Mouse (Mus musculus): Measurements from ENCODE around the gene Urah. TPM values are rescaled to one million over a fixed set of nuclear protein-coding genes. Genes with fewer than 3 reads are reported as not detected.

Urah gene
- polyA plus RNA-seq, 1 experiment from 2014 or later: 10.9 TPM

GRCm38 (mm10) chr7:140855860-140856784 lies 21.3 kb downstream of the Urah start, which contains the start of gene Gm45785:
Gene Gm45785, minus strand, starts transcription at chr7:140856331.
- ATAC-seq (ENCODE audit: low read depth): peak; percentile 76
- Histone ChIP-seq H3K4me3 (replicated peaks) (peak within 1 kb of the TSS; percentile 89), H3K27ac (peak within 1 kb of the TSS; percentile 99), H3K27me3 (no peaks in the 10 kb centered on the region), H3K4me2 (peak within 1 kb of the TSS; percentile 97), H3K9ac (peak within 1 kb of the TSS; percentile 93), H3K9me3 (replicated peaks) (no peaks in the 10 kb centered on the region), H3K4me1 (replicated peaks) (peaks cover 50% of the 10 kb centered on the region), H3K36me3 (peaks cover 62% of the 10 kb centered on the region)
- DNase-seq: peak; percentile 82
- under 1% methylated on average over 51 of the region's 51 CpGs for WGBS (ENCODE audit: insufficient replicate concordance)

GRCm38 (mm10) chr7:140856785-140857549 lies 22.1 kb downstream of the Urah start, which contains the start of gene Ric8a:
Gene Ric8a, plus strand, starts transcription at chr7:140856957.
- H3K36me3 ChIP-seq: peaks cover 64% of the 10 kb centered on the region
- peak within 1 kb of the TSS; percentile 93 for H3K9ac ChIP-seq
- ATAC-seq (ENCODE audit: low read depth) (peak; percentile 83), DNase-seq (peak; percentile 86)
- no peaks in the 10 kb centered on the region for H3K27me3 ChIP-seq
- WGBS (ENCODE audit: insufficient replicate concordance): under 1% methylated on average over 49 of the region's 50 CpGs
- peak within 1 kb of the TSS; percentile 97 for H3K4me2 ChIP-seq
- peak within 1 kb of the TSS; percentile 99 for H3K27ac ChIP-seq
- no peaks in the 10 kb centered on the region for H3K9me3 ChIP-seq (replicated peaks)
- peak within 1 kb of the TSS; percentile 89 for H3K4me3 ChIP-seq (replicated peaks)
- H3K4me1 ChIP-seq (replicated peaks): peaks cover 50% of the 10 kb centered on the region

- no peaks in the 10 kb centered on the region for H3K27me3 ChIP-seq
- peak within 1 kb of the TSS; percentile 99 for H3K27ac ChIP-seq
- no peaks in the 10 kb centered on the region for H3K9me3 ChIP-seq (replicated peaks)
- peaks cover 47% of the 10 kb centered on the region for H3K4me1 ChIP-seq (replicated peaks)
- ATAC-seq (ENCODE audit: low read depth): peak; percentile 29
- H3K9ac ChIP-seq: peak within 1 kb of the TSS; percentile 93
- peaks cover 64% of the 10 kb centered on the region for H3K36me3 ChIP-seq
- DNase-seq: no peak
- 28% methylated on average over 40 of the region's 40 CpGs for WGBS (ENCODE audit: insufficient replicate concordance)
- peak within 1 kb of the TSS; percentile 97 for H3K4me2 ChIP-seq
- peak within 1 kb of the TSS; percentile 89 for H3K4me3 ChIP-seq (replicated peaks)
Measured at GRCm38 (mm10) chr7:140857550-140858505, 23.0 kb downstream of the Urah start, which contains the start of gene Bet1l. Gene Bet1l, minus strand, starts transcription at chr7:140857577.

- H3K36me3 ChIP-seq: peaks cover 64% of the 10 kb centered on the region
- peak overlapping the region; percentile 89 for H3K4me3 ChIP-seq (replicated peaks)
- peaks cover 41% of the 10 kb centered on the region for H3K4me1 ChIP-seq (replicated peaks)
- WGBS (ENCODE audit: insufficient replicate concordance): 88% methylated on average over 8 of the region's 8 CpGs
- H3K27ac ChIP-seq: peak overlapping the region; percentile 99
- DNase-seq (no peak), ATAC-seq (ENCODE audit: low read depth) (no peak)
- peak overlapping the region; percentile 93 for H3K9ac ChIP-seq
- no peaks in the 10 kb centered on the region for H3K9me3 ChIP-seq (replicated peaks)
- H3K4me2 ChIP-seq: peak overlapping the region; percentile 97
- no peaks in the 10 kb centered on the region for H3K27me3 ChIP-seq
Measured at GRCm38 (mm10) chr7:140858746-140859145, 23.9 kb downstream of the Urah start.

DNA sequence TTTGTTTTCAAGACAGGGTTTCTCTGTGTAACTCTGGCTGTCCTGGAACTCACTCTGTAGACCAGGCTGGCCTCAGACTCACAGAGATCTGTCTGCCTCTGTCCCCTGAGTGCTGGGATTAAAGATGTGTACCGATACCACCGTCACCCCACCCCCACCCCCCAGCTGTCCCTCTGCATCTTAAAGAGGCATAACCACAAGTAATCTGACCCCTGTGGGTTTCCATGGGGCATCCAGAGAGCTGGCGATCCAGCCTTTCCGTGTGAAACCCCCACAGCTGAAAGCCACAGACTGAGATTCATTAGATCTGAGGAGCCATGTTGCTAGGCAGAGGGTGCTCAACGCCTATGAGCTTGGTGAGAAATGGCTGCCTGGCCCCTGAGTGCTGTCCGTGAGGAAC lies 25.2 kb downstream of the Urah start:
- Histone ChIP-seq H3K4me3 (replicated peaks) (no peak overlapping the region), H3K36me3 (peaks cover 65% of the 10 kb centered on the region), H3K4me2 (no peak overlapping the region), H3K9ac (no peak overlapping the region), H3K27ac (no peak overlapping the region), H3K27me3 (no peaks in the 10 kb centered on the region), H3K9me3 (replicated peaks) (no peaks in the 10 kb centered on the region), H3K4me1 (replicated peaks) (peaks cover 28% of the 10 kb centered on the region)
- WGBS (ENCODE audit: insufficient replicate concordance): 67% methylated on average over 6 of the region's 6 CpGs
- DNase-seq (no peak), ATAC-seq (ENCODE audit: low read depth) (no peak)

DNA sequence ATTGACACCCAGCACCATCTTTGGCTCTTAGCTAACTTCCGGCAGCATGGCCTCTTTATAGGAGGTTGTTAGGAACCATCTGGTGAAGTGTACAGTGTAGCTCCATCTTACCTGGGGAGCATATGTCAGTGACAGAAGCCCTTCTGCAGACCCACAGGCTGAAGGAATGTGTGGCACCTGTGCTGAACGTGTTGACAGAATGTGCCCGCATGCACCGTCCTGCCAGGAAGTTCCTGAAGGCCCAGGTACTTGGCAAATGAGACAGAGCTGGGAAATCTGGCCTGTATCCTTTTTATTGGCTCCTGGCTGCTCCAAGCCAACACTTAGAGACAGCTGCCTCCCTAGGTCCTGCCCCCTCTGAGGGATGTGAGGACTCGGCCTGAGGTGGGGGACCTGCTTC lies 25.9 kb downstream of the Urah start:
- peaks cover 71% of the 10 kb centered on the region for H3K36me3 ChIP-seq
- 84% methylated on average over 5 of the region's 5 CpGs for WGBS (ENCODE audit: insufficient replicate concordance)
- H3K4me3 ChIP-seq (replicated peaks): no peak overlapping the region
- H3K9ac ChIP-seq: no peak overlapping the region
- H3K9me3 ChIP-seq (replicated peaks): no peaks in the 10 kb centered on the region
- H3K4me2 ChIP-seq: no peak overlapping the region
- H3K27ac ChIP-seq: no peak overlapping the region
- DNase-seq (no peak), ATAC-seq (ENCODE audit: low read depth) (no peak)
- H3K4me1 ChIP-seq (replicated peaks): peaks cover 21% of the 10 kb centered on the region
- H3K27me3 ChIP-seq: no peaks in the 10 kb centered on the region

DNA sequence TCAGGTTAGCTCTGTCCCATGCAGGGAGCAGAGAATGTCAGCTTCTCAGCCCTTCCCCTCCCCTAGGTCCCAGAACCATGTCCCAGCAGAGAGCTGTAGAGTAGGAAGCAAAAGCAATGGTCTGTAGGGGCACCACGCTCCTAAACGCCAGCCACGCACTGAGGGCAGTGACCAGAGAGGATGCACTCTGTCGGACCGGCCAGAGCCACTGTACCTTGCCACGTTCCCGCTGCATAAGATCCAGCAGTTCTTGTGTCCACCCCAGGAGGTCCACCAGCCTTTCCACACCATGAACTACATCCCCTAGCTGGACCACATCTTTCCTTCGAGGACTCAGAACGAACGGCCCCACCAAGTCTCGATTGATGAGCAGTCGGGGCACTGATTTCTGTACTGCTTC lies 29.9 kb downstream of the Urah start:
- WGBS (ENCODE audit: insufficient replicate concordance): 85% methylated on average over 12 of the region's 12 CpGs
- H3K27ac ChIP-seq: no peak overlapping the region
- H3K9me3 ChIP-seq (replicated peaks): no peaks in the 10 kb centered on the region
- peaks cover 83% of the 10 kb centered on the region for H3K36me3 ChIP-seq
- H3K27me3 ChIP-seq: no peaks in the 10 kb centered on the region
- H3K4me3 ChIP-seq (replicated peaks): no peak overlapping the region
- H3K9ac ChIP-seq: no peak overlapping the region
- DNase-seq (no peak), ATAC-seq (ENCODE audit: low read depth) (no peak)
- H3K4me2 ChIP-seq: no peak overlapping the region
- no peaks in the 10 kb centered on the region for H3K4me1 ChIP-seq (replicated peaks)

DNA sequence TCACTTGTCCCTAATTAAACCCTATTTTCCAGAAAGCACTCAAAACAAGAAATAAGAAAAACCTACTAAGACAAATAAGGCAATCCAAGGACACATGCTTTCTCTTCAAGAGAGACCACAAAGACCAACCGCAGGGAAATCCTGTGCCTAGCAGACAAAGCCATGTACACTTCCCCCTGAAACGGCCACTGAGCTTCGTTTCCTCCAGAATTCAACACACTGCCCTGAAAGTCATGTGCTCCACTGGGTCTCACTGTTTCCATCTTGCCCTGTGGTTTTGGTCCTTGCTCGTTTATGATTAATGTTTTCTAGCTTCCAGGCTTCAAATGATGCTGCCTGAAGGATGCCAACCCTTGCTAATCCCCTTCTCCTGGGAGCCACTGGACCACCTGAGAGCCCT lies 39.4 kb downstream of the Urah start:
- Histone ChIP-seq H3K36me3 (peaks cover 46% of the 10 kb centered on the region), H3K4me2 (no peak overlapping the region), H3K9me3 (replicated peaks) (no peaks in the 10 kb centered on the region), H3K4me3 (replicated peaks) (no peak overlapping the region), H3K9ac (no peak overlapping the region), H3K27me3 (no peaks in the 10 kb centered on the region), H3K4me1 (replicated peaks) (peaks cover 13% of the 10 kb centered on the region), H3K27ac (no peak overlapping the region)
- DNase-seq: no peak
- no peak for ATAC-seq (ENCODE audit: low read depth)
- WGBS (ENCODE audit: insufficient replicate concordance): 27% methylated on average over 4 of the region's 4 CpGs

DNA sequence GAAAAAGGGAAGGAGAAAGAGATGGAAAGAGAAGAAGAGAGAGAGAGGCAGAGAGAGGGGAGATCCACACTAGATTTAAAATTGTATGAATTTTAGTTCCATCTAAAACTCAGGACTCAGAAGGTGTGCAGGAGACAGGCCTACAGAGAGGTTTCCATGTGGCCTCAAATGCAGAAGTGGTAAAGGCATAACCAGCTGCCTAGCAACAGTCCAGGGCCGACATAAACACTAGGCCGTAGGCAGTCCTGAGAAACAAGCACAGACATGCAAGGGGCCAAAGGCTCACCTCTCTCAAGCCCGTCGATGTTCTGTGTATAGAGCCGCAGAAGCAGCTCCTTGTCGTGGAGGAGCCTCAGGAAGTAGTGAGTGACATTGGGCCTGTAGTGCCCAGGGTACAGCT lies 42.5 kb downstream of the Urah start:
- no peak overlapping the region for H3K9ac ChIP-seq
- DNase-seq (no peak), ATAC-seq (ENCODE audit: low read depth) (no peak)
- WGBS (ENCODE audit: insufficient replicate concordance): 61% methylated on average over 6 of the region's 6 CpGs
- no peak overlapping the region for H3K4me3 ChIP-seq (replicated peaks)
- H3K36me3 ChIP-seq: peaks cover 39% of the 10 kb centered on the region
- no peaks in the 10 kb centered on the region for H3K27me3 ChIP-seq
- H3K4me1 ChIP-seq (replicated peaks): peaks cover 34% of the 10 kb centered on the region
- no peaks in the 10 kb centered on the region for H3K9me3 ChIP-seq (replicated peaks)
- no peak overlapping the region for H3K27ac ChIP-seq
- H3K4me2 ChIP-seq: no peak overlapping the region

GRCm38 (mm10) chr7:140879355-140879754 lies 44.5 kb downstream of the Urah start:
- Histone ChIP-seq H3K9me3 (replicated peaks) (no peaks in the 10 kb centered on the region), H3K36me3 (peaks cover 39% of the 10 kb centered on the region), H3K27ac (peak overlapping the region; percentile 66), H3K4me1 (replicated peaks) (peaks cover 48% of the 10 kb centered on the region), H3K9ac (peak overlapping the region; percentile 52; the same call in 1 of the 2 replicates), H3K4me3 (replicated peaks) (peak overlapping the region; percentile 26), H3K4me2 (peak overlapping the region; percentile 53), H3K27me3 (no peaks in the 10 kb centered on the region)
- ATAC-seq (ENCODE audit: low read depth) (no peak), DNase-seq (no peak)
- WGBS (ENCODE audit: insufficient replicate concordance): 30% methylated on average over 7 of the region's 7 CpGs
